Mouse (Mus musculus) stomach, embryonic 14.5 days (tissue): ENCODE measurements around the gene Qpctl. TPM values are rescaled to one million over a fixed set of nuclear protein-coding genes. Genes with fewer than 3 reads are reported as not detected.

ENCODE experiments used
- microRNA counts: library from miRNA; unstranded; fragments of <30 nt; microRNA quantifications from one replicate; lab custom pipeline; 2016
- microRNA-seq: library from miRNA; unstranded; fragments of <30 nt; microRNA quantifications from one replicate; pipeline ENCODE4, GENCODE M21; 2016
- polyA plus RNA-seq: library from polyadenylated mRNA; unstranded; fragments of >200 nt; fragmentation: Nextera tagmentation; extraction: Ambion mirVana; gene quantifications from 2 replicates; pipeline ENCODE4 v1.2.1, GENCODE M21; 2014

Qpctl gene
- polyA plus RNA-seq, 1 experiment from 2014 or later = 11.3 TPM

MicroRNA genes within 50 kb of the gene (microRNA counts, 519-probe panel; counts per million panel counts)
- microRNA mmu-miR-330 (lab: Ali Mortazavi, UCI) = not detected

Small RNA genes within 50 kb of the gene (microRNA-seq; reads per million reads assigned to microRNA genes)
- 259 reads per million, percentile 59 among the genes with 10 or more reads in this experiment for gene Mir330

Other genes starting within 250 kb of the Qpctl start
- gene Ccdc61, start 238.9 kb downstream of the Qpctl start, polyA plus RNA-seq = 18.5 and 21.7 TPM in 2 replicates
- 0.81 and 1.2 TPM in 2 replicates for gene Nova2, start 223.4 kb downstream of the Qpctl start, polyA plus RNA-seq
- not detected in 2 replicates for gene Nanos2, start 161.9 kb downstream of the Qpctl start, polyA plus RNA-seq
- 3.0 and 3.5 TPM in 2 replicates for gene Mypop, start 158.0 kb downstream of the Qpctl start, polyA plus RNA-seq
- gene Irf2bp1, start 145.2 kb downstream of the Qpctl start, polyA plus RNA-seq = 22.7 and 25.5 TPM in 2 replicates
- gene Foxa3, start 125.8 kb downstream of the Qpctl start, polyA plus RNA-seq = 14.8 and 15.3 TPM in 2 replicates
- gene Sympk, start 124.9 kb downstream of the Qpctl start, polyA plus RNA-seq = 21.7 and 23.7 TPM in 2 replicates
- not detected in 2 replicates for gene Rsph6a, start 94.6 kb downstream of the Qpctl start, polyA plus RNA-seq
- 14.3 and 16.8 TPM in 2 replicates for gene Dmwd, start 73.1 kb downstream of the Qpctl start, polyA plus RNA-seq
- 70.9 and 72.0 TPM in 2 replicates for gene Dmpk, start 65.4 kb downstream of the Qpctl start, polyA plus RNA-seq
- gene Six5, start 54.7 kb downstream of the Qpctl start, polyA plus RNA-seq = 17.4 and 18.6 TPM in 2 replicates
- 4.6 and 5.7 TPM in 2 replicates for gene Gm4969, start 30.9 kb downstream of the Qpctl start, polyA plus RNA-seq
- 9.1 and 9.5 TPM in 2 replicates for gene Fbxo46, start 29.4 kb downstream of the Qpctl start, polyA plus RNA-seq
- 143 and 161 TPM in 2 replicates for gene Snrpd2, start 431 bp upstream of the Qpctl start, polyA plus RNA-seq
- 1.1 and 1.9 TPM in 2 replicates for gene Gipr, start 16.8 kb upstream of the Qpctl start, polyA plus RNA-seq
- gene Eml2, start 27.1 kb upstream of the Qpctl start, polyA plus RNA-seq = 4.1 and 4.8 TPM in 2 replicates
- 1.4 and 2.0 TPM in 2 replicates for gene Gpr4, start 63.2 kb upstream of the Qpctl start, polyA plus RNA-seq
- 37.1 and 42.9 TPM in 2 replicates for gene Opa3, start 79.0 kb upstream of the Qpctl start, polyA plus RNA-seq
- gene Vasp, start 122.5 kb upstream of the Qpctl start, polyA plus RNA-seq = 48.1 and 64.9 TPM in 2 replicates
- 0.15 TPM in 1 of 2 replicates, not detected in the other for gene Ppm1n, start 130.8 kb upstream of the Qpctl start, polyA plus RNA-seq
- 11.7 and 13.9 TPM in 2 replicates for gene Rtn2, start 133.3 kb upstream of the Qpctl start, polyA plus RNA-seq
- gene Fosb, start 160.8 kb upstream of the Qpctl start, polyA plus RNA-seq = 0.07 TPM in 1 of 2 replicates, not detected in the other
- gene Ercc1, start 195.5 kb upstream of the Qpctl start, polyA plus RNA-seq = 86.0 and 92.8 TPM in 2 replicates
- gene Cd3eap, start 210.2 kb upstream of the Qpctl start, polyA plus RNA-seq = 20.5 and 23.9 TPM in 2 replicates
- 9.6 and 10.0 TPM in 2 replicates for gene Ppp1r13l, start 210.5 kb upstream of the Qpctl start, polyA plus RNA-seq
- gene Ercc2, start 232.7 kb upstream of the Qpctl start, polyA plus RNA-seq = 8.8 and 10.3 TPM in 2 replicates